Mouse (Mus musculus): ENCODE results near the gene Hist3h2ba.

The Hist3h2ba gene

GRCm38 (mm10) chr11:58985299-58985917 lies 36.7 kb downstream of the Hist3h2ba start:
- DNase-seq (ENCODE audit: low spot score in 2 of 2): no peak

- DNase-seq (ENCODE audit: low spot score in 2 of 2): no peak
These were observed 40.4 kb downstream of the Hist3h2ba start for GRCm38 (mm10) chr11:58989166-58989565.

DNA sequence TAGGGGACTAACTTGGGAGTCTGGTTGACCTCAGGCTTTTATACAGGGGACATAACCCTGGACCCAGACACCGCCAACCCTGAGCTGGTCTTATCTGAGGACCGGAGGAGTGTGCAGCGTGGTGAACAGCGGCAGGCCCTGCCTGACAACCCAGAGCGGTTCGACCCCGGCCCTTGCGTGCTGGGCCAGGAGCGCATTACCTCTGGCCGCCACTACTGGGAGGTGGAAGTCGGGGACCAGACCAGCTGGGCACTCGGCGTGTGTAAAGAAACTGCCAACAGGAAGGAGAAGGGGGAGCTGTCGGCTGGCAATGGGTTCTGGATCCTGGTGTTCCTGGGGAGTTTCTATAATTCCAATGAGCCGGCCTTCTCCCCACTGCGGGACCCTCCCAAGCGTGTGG lies 41.4 kb downstream of the Hist3h2ba start:
- DNase-seq (ENCODE audit: low spot score in 2 of 2): no peak

- DNase-seq (ENCODE audit: low spot score in 2 of 2): no peak
These were observed 42.1 kb downstream of the Hist3h2ba start for GRCm38 (mm10) chr11:58990794-58991193.

DNA sequence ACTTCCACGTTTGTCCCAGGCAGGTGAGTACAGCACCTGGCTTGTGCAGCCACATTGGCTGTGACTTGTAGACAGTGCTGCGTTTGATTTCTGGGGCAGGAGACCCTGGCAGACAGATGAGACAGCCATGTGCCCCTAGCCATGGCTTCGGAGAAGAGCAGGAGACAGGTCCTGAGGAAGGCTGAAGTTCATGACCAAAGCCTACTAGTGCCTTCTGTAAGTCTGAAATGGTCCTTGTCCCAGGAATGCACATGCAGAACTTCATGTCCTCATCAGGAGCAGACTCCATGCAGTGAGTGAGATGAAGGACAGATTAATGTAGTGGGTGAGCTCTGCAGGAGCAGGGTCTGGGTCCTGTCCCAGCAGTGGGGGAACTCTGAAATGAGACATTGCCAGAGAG lies 43.2 kb downstream of the Hist3h2ba start:
- DNase-seq (ENCODE audit: low spot score in 2 of 2): no peak

GRCm38 (mm10) chr11:58993091-58993670 lies 44.5 kb downstream of the Hist3h2ba start:
- no peak for DNase-seq (ENCODE audit: low spot score in 2 of 2)

GRCm38 (mm10) chr11:58994337-58994826 lies 45.7 kb downstream of the Hist3h2ba start:
- no peak for DNase-seq (ENCODE audit: low spot score in 2 of 2)

GRCm38 (mm10) chr11:58995061-58995806 lies 46.5 kb downstream of the Hist3h2ba start:
- DNase-seq (ENCODE audit: low spot score in 2 of 2): no peak

GRCm38 (mm10) chr11:58995807-58996370 lies 47.2 kb downstream of the Hist3h2ba start:
- DNase-seq (ENCODE audit: low spot score in 2 of 2): no peak

- no peak for DNase-seq (ENCODE audit: low spot score in 2 of 2)
These were observed 48.8 kb downstream of the Hist3h2ba start for GRCm38 (mm10) chr11:58997541-58997940.
